Mouse (Mus musculus) MEL (cell line): ENCODE data around the gene Slfn5.

Experiments
- CTCF ChIP-seq, 3 experiments: IDR thresholded peaks in 2 of 3; conservative IDR thresholded peaks in 1 of 3; 2 replicates each; pipeline ENCODE4 v1.5.1; 2011 to 2012; ENCODE audit warnings: low read length in 3 of 3, low read depth in 2 of 3, mild to moderate bottlenecking in 2 of 3, improper control_type of control experiment in 1 of 3, inconsistent platforms in 1 of 3, mixed read lengths in 1 of 3, moderate library complexity in 1 of 3; ENCODE audit not compliant: control insufficient read depth in 1 of 3, insufficient read depth in 1 of 3, poor library complexity in 1 of 3, severe bottlenecking in 1 of 3
- POLR2A ChIP-seq, 2 experiments: IDR thresholded peaks; 2 replicates each; pipeline ENCODE4 v1.6.1; 2011 to 2012; ENCODE audit warnings: low read length in 2 of 2, mild to moderate bottlenecking in 2 of 2, control low read depth in 1 of 2, improper control_type of control experiment in 1 of 2, low read depth in 1 of 2, moderate library complexity in 1 of 2; ENCODE audit not compliant: control insufficient read depth in 1 of 2, insufficient read depth in 1 of 2, poor library complexity in 1 of 2
- RCOR1 ChIP-seq: IDR thresholded peaks from 2 replicates; pipeline ENCODE4 v1.6.1; 2012; ENCODE audit warnings: low read depth, mild to moderate bottlenecking, inconsistent platforms, low read length, improper control_type of control experiment
- TAL1 ChIP-seq: IDR thresholded peaks from 2 replicates; pipeline ENCODE4 v1.6.1; 2012; ENCODE audit warnings: mild to moderate bottlenecking, inconsistent platforms, low read length, moderate library complexity, mixed read lengths
- ZKSCAN1 ChIP-seq: IDR thresholded peaks from 2 replicates; pipeline ENCODE4 v1.6.1; 2012; ENCODE audit warnings: low read depth, mild to moderate bottlenecking, inconsistent platforms, low read length, improper control_type of control experiment, moderate library complexity

DNA sequence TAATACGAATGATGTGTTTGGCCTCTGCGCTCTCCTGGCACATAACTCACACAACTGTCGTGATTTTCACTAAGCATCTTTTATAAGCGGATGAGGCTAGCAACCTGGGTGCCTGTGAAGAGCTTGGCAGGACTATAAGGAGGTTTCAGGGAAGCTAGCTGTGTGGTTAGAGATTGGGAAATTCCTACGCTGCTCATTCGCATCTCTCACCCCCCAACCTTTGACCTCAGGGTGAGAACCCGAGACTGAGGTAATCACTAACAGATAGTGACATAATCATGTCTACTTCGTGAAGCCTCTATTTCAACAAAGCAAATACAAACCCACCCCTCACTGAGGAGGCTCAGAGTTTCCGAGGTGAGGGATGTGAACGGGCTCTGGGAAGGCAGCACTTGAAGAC, 30.4 kb upstream of the Slfn5 start:
- TF ChIP-seq CTCF (IDR thresholded peaks at IDR 0.05 in 2 of 3, conservative IDR thresholded peaks at IDR 0.05 in 1 of 3; ENCODE audit: control insufficient read depth in 1 of 3, insufficient read depth in 1 of 3, low read depth in 2 of 3, low read length in 3 of 3, poor library complexity in 1 of 3, severe bottlenecking in 1 of 3) (no peak), POLR2A (IDR thresholded peaks at IDR 0.05; ENCODE audit: control insufficient read depth in 1 of 2, insufficient read depth in 1 of 2, low read depth in 1 of 2, low read length in 2 of 2, poor library complexity in 1 of 2) (no peak), ZKSCAN1 (no peak), TAL1 (no peak), RCOR1 (no peak)
